Mouse (Mus musculus) liver, postnatal 0 days (tissue): ENCODE results near the gene Dctn1. TPM values are rescaled to one million over a fixed set of nuclear protein-coding genes. Genes with fewer than 3 reads are reported as not detected.

Experiments used
- ATAC-seq: fragments of 200-750 bp; cut with Nextera tagmentation; 2 replicates; pipeline ENCODE4 v1.8.0; 2017; ENCODE audit warnings: mild to moderate bottlenecking, moderate library complexity
- DNase-seq: peaks from one replicate; pipeline ENCODE4 v3.0.0-alpha.2; 2016
- H3K27ac ChIP-seq: fragments of 300-500 bp; sonication (generic); 2 replicates; pipeline ENCODE4 v1.5.1; 2014; ENCODE audit warnings: antibody characterized with exemption, moderate library complexity, mild to moderate bottlenecking, low read depth
- H3K27me3 ChIP-seq: fragments of 300-500 bp; sonication (generic); 2 replicates; pipeline ENCODE4 v1.6.1; 2014; ENCODE audit warnings: low read length, control low read depth, mixed read lengths; ENCODE audit not compliant: insufficient read depth
- H3K36me3 ChIP-seq: fragments of 300-500 bp; sonication (generic); replicated peaks from 2 replicates; pipeline ENCODE4 v1.6.1; 2014; ENCODE audit warnings: mild to moderate bottlenecking, control low read depth, low read length, moderate library complexity, mixed read lengths; ENCODE audit not compliant: insufficient read depth
- H3K4me1 ChIP-seq: fragments of 300-500 bp; sonication (generic); 2 replicates; pipeline ENCODE4 v1.6.1; 2014; ENCODE audit warnings: antibody characterized with exemption, mild to moderate bottlenecking, control low read depth; ENCODE audit not compliant: insufficient read depth
- H3K4me2 ChIP-seq: fragments of 300-500 bp; sonication (generic); 2 replicates; pipeline ENCODE4 v1.6.1; 2014; ENCODE audit warnings: low read depth, mild to moderate bottlenecking, low read length, moderate library complexity, mixed read lengths
- H3K4me3 ChIP-seq: fragments of 300-500 bp; sonication (generic); 2 replicates; pipeline ENCODE4 v1.5.1; 2014; ENCODE audit warnings: low read depth, low read length
- H3K9ac ChIP-seq: fragments of 300-500 bp; sonication (generic); replicated peaks from 2 replicates; pipeline ENCODE4 v1.6.1; 2014; ENCODE audit warnings: mild to moderate bottlenecking, moderate library complexity
- H3K9me3 ChIP-seq: fragments of 300-500 bp; sonication (generic); 2 replicates; pipeline ENCODE4 v1.6.1; 2016; ENCODE audit warnings: mild to moderate bottlenecking, control low read depth, low read length, mixed read lengths
- CTCF ChIP-seq: sonication (generic); IDR thresholded peaks from 2 replicates; pipeline ENCODE4 v1.5.1; 2016; ENCODE audit warnings: antibody characterized with exemption, low read depth
- EP300 ChIP-seq: IDR thresholded peaks from 2 replicates; pipeline ENCODE4 v1.6.1; 2016; ENCODE audit warnings: antibody characterized with exemption, low read depth, mild to moderate bottlenecking
- WGBS: fragments of 180-500 bp; shearing (Covaris S2); extraction: QIAGEN DNeasy Blood & Tissue Kit; methylation state at CpG from one replicate; pipeline ENCODE4 v1.1.7; 2014; ENCODE audit not compliant: insufficient replicate concordance; 5-methylcytosine and 5-hydroxymethylcytosine counted together
- polyA plus RNA-seq: library from polyadenylated mRNA; unstranded; fragments of >200 nt; fragmentation: Nextera tagmentation; extraction: Ambion mirVana; gene quantifications from 2 replicates; pipeline ENCODE4 v1.2.1, GENCODE M21; 2015

Gene Dctn1
- polyA plus RNA-seq: 13.2 and 14.7 TPM in 2 replicates

GRCm38 (mm10) chr6:83165607-83166242, at the start of gene Dctn1:
Gene Dctn1, plus strand, starts transcription at chr6:83165920.
- WGBS: under 1% methylated on average over 44 of the region's 58 CpGs
- DNase-seq (peak; percentile 95), ATAC-seq (peak; percentile 87)
- Histone ChIP-seq H3K4me1 (peaks cover 36% of the 10 kb centered on the region), H3K27me3 (peaks cover 20% of the 10 kb centered on the region), H3K4me2 (peak within 1 kb of the TSS; percentile 81), H3K9me3 (no peaks in the 10 kb centered on the region), H3K9ac (peak within 1 kb of the TSS; percentile 87), H3K4me3 (peak within 1 kb of the TSS; percentile 85), H3K27ac (peak within 1 kb of the TSS; percentile 81), H3K36me3 (no peaks in the 10 kb centered on the region)
- no peak; the same call in 1 of the 2 replicates for TF ChIP-seq EP300
- peak; percentile 97 for TF ChIP-seq CTCF

GRCm38 (mm10) chr6:83116373-83117164, 49.2 kb upstream of the Dctn1 start:
- DNase-seq: no peak
- H3K4me2 ChIP-seq: peak overlapping the region; percentile 98
- no peak for TF ChIP-seq EP300
- TF ChIP-seq CTCF: no peak
- no peak for ATAC-seq
- peak overlapping the region; percentile 57 for H3K4me3 ChIP-seq
- peaks cover 28% of the 10 kb centered on the region for H3K4me1 ChIP-seq
- peaks cover 8% of the 10 kb centered on the region for H3K36me3 ChIP-seq
- H3K9me3 ChIP-seq: no peaks in the 10 kb centered on the region
- no peaks in the 10 kb centered on the region for H3K27me3 ChIP-seq
- H3K9ac ChIP-seq: peak overlapping the region; percentile 85
- WGBS: 68% methylated on average over 11 of the region's 11 CpGs
- H3K27ac ChIP-seq: no peak overlapping the region

- H3K9ac ChIP-seq: no peak overlapping the region
- ATAC-seq (no peak), DNase-seq (no peak)
- H3K27ac ChIP-seq: no peak overlapping the region
- WGBS: 90% methylated on average over 4 of the region's 4 CpGs
- 0 out of 2 replicates have a peak overlapping the region, but pooled peaks have one; percentile 98 for H3K4me2 ChIP-seq
- H3K9me3 ChIP-seq: no peaks in the 10 kb centered on the region
- no peak overlapping the region for H3K4me3 ChIP-seq
- TF ChIP-seq CTCF (no peak), EP300 (no peak)
- peaks cover 8% of the 10 kb centered on the region for H3K36me3 ChIP-seq
- no peaks in the 10 kb centered on the region for H3K27me3 ChIP-seq
- peaks cover 32% of the 10 kb centered on the region for H3K4me1 ChIP-seq
These were observed 48.6 kb upstream of the Dctn1 start for GRCm38 (mm10) chr6:83117165-83117438.

- ATAC-seq (no peak), DNase-seq (no peak)
- Histone ChIP-seq H3K36me3 (peaks cover 8% of the 10 kb centered on the region), H3K27me3 (no peaks in the 10 kb centered on the region), H3K4me1 (peaks cover 37% of the 10 kb centered on the region), H3K9ac (no peak overlapping the region), H3K4me3 (no peak overlapping the region), H3K27ac (no peak overlapping the region), H3K9me3 (no peaks in the 10 kb centered on the region), H3K4me2 (no peak overlapping the region)
- TF ChIP-seq EP300 (no peak), CTCF (no peak)
- 87% methylated on average over 13 of the region's 13 CpGs for WGBS
These were observed 48.1 kb upstream of the Dctn1 start for GRCm38 (mm10) chr6:83117616-83118015.

- Histone ChIP-seq H3K4me2 (no peak overlapping the region), H3K36me3 (peaks cover 8% of the 10 kb centered on the region), H3K9ac (no peak overlapping the region), H3K27me3 (no peaks in the 10 kb centered on the region), H3K4me3 (no peak overlapping the region), H3K27ac (no peak overlapping the region), H3K9me3 (no peaks in the 10 kb centered on the region), H3K4me1 (peaks cover 41% of the 10 kb centered on the region)
- no peak for ATAC-seq
- DNase-seq: no peak
- TF ChIP-seq EP300 (no peak), CTCF (no peak)
- WGBS: 85% methylated on average over 11 of the region's 11 CpGs
These were observed 47.4 kb upstream of the Dctn1 start for GRCm38 (mm10) chr6:83118369-83118768.

GRCm38 (mm10) chr6:83118825-83119733, 46.6 kb upstream of the Dctn1 start:
- Histone ChIP-seq H3K4me2 (no peak overlapping the region), H3K4me1 (peaks cover 46% of the 10 kb centered on the region), H3K27ac (no peak overlapping the region), H3K9me3 (no peaks in the 10 kb centered on the region), H3K36me3 (peaks cover 11% of the 10 kb centered on the region), H3K9ac (no peak overlapping the region), H3K27me3 (no peaks in the 10 kb centered on the region), H3K4me3 (no peak overlapping the region)
- TF ChIP-seq CTCF (no peak), EP300 (no peak)
- DNase-seq (no peak), ATAC-seq (no peak)
- 72% methylated on average over 14 of the region's 14 CpGs for WGBS
